Mouse (Mus musculus): ENCODE data around the gene Haus3. TPM values are rescaled to one million over a fixed set of nuclear protein-coding genes. Genes with fewer than 3 reads are reported as not detected.

The Haus3 gene
- polyA plus RNA-seq, 1 experiment = 4.2 TPM

DNA sequence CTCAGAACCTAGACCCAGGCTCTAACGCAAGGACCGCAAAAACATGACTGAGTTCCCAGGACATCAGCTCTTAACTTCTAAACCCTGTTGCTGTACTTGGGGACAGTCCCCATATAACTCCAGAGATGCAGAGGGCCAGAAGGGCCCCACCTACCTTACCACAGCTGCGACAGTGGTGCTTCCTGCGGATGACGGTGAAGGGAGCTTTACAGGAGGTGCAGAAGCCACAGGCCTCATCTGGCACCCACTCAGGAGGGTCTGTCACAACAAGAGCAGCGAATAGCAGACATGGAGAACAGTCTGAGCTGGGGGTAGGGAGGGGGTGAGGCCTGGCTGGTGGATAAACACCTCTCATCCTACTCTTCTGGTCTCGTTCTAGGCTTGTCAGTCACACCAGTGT, 27.1 kb upstream of the Haus3 start:
- TF ChIP-seq CTCF (IDR thresholded peaks at IDR 0.05; ENCODE audit: borderline replicate concordance, control insufficient read depth, extremely low read depth, insufficient read depth, low read length, poor library complexity) (peak; percentile 52; the same call in 1 of the 2 replicates), POLR2A (IDR thresholded peaks at IDR 0.05; ENCODE audit: control insufficient read depth, extremely low read depth, insufficient read depth, low read length, poor library complexity) (peak; percentile 62)
- H3K36me3 ChIP-seq (ENCODE audit: control insufficient read depth, insufficient read depth, low read length) = no peaks in the 10 kb centered on the region
- peak overlapping the region; percentile 13 for H3K4me3 ChIP-seq (ENCODE audit: control insufficient read depth, insufficient read depth, low read length)
- DNase-seq = peak; percentile 87
- H3K27me3 ChIP-seq (ENCODE audit: control insufficient read depth, insufficient read depth, low read length) = no peaks in the 10 kb centered on the region
- WGBS = 5% methylated on average over 7 of the region's 7 CpGs
- peak overlapping the region; percentile 94 for H3K27ac ChIP-seq (ENCODE audit: control insufficient read depth, insufficient read depth, low read length)
- H3K4me1 ChIP-seq (replicated peaks; ENCODE audit: control insufficient read depth, insufficient read depth, low read length) = peaks cover 65% of the 10 kb centered on the region

- peak; percentile 32 for DNase-seq
- peak overlapping the region; percentile 91 for H3K27ac ChIP-seq (ENCODE audit: control insufficient read depth, insufficient read depth, low read length)
- TF ChIP-seq CTCF (IDR thresholded peaks at IDR 0.05; ENCODE audit: borderline replicate concordance, control insufficient read depth, extremely low read depth, insufficient read depth, low read length, poor library complexity) = no peak
- no peak for TF ChIP-seq POLR2A (IDR thresholded peaks at IDR 0.05; ENCODE audit: control insufficient read depth, extremely low read depth, insufficient read depth, low read length, poor library complexity)
- WGBS = 92% methylated on average over 12 of the region's 12 CpGs
- H3K4me1 ChIP-seq (replicated peaks; ENCODE audit: control insufficient read depth, insufficient read depth, low read length) = peaks cover 59% of the 10 kb centered on the region
- H3K36me3 ChIP-seq (ENCODE audit: control insufficient read depth, insufficient read depth, low read length) = no peaks in the 10 kb centered on the region
- H3K4me3 ChIP-seq (ENCODE audit: control insufficient read depth, insufficient read depth, low read length) = peak overlapping the region; percentile 13
- H3K27me3 ChIP-seq (ENCODE audit: control insufficient read depth, insufficient read depth, low read length) = no peaks in the 10 kb centered on the region
Measured at GRCm38 (mm10) chr5:34195786-34196185, 26.5 kb upstream of the Haus3 start.

DNA sequence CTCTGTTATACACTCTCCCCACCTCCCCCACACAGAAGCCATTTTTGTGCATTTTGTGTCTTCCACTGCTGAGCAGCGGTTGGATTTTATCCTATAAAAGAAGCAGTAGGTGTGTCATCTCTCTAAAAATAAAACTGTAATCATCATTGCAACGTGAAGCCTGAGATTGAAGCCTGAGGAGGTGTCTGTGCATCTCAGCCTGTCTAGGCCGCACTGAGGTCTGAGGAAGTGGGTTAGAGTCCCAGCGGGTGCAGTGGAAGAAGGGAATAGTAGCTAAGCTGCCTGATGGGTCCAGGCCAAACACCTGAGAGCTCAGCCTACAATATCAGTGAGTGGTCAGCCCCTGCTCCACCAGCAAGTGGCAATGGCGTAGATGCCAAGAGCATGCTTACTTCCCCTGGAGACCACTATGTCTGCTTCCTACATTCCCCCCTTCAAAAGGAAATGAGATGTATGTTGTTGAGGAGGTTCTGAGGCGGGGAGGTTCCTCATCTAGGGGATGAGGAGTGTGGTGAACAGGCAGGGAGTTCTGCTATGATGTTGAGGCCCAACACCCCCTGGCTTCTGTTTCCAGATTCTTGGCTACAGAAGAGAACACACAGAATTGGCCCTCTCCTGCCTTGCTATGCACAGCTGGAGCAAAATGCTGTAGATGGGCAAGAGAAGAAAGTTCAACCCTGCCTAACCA, 25.8 kb upstream of the Haus3 start:
- no peaks in the 10 kb centered on the region for H3K27me3 ChIP-seq (ENCODE audit: control insufficient read depth, insufficient read depth, low read length)
- H3K4me3 ChIP-seq (ENCODE audit: control insufficient read depth, insufficient read depth, low read length) = peak overlapping the region; percentile 13; the same call in 1 of the 2 replicates
- WGBS = 36% methylated on average over 6 of the region's 6 CpGs
- TF ChIP-seq CTCF (IDR thresholded peaks at IDR 0.05; ENCODE audit: borderline replicate concordance, control insufficient read depth, extremely low read depth, insufficient read depth, low read length, poor library complexity) (no peak), POLR2A (IDR thresholded peaks at IDR 0.05; ENCODE audit: control insufficient read depth, extremely low read depth, insufficient read depth, low read length, poor library complexity) (no peak)
- peak overlapping the region; percentile 91 for H3K27ac ChIP-seq (ENCODE audit: control insufficient read depth, insufficient read depth, low read length)
- no peaks in the 10 kb centered on the region for H3K36me3 ChIP-seq (ENCODE audit: control insufficient read depth, insufficient read depth, low read length)
- DNase-seq = peak; percentile 45
- peaks cover 61% of the 10 kb centered on the region for H3K4me1 ChIP-seq (replicated peaks; ENCODE audit: control insufficient read depth, insufficient read depth, low read length)

DNA sequence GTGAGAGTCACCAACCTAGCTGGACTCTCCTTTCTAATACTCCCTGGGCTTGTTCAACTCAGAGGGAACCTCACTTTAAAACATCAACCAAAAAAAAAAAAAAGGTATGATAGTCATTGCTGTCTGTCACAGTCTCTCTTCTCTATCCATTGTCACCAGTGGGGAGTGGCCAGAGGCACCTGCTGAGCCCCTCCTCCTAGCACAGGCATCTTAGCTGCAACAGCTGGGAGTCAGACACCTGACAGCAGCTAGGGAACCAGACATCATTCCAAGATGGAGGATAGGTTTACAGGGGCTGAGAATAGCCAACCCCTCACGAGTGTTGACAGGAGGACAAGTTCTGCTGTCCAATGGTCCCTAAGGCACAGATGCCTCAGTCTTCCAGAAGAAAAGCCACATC, 25.1 kb upstream of the Haus3 start:
- no peak for TF ChIP-seq CTCF (IDR thresholded peaks at IDR 0.05; ENCODE audit: borderline replicate concordance, control insufficient read depth, extremely low read depth, insufficient read depth, low read length, poor library complexity)
- no peak for TF ChIP-seq POLR2A (IDR thresholded peaks at IDR 0.05; ENCODE audit: control insufficient read depth, extremely low read depth, insufficient read depth, low read length, poor library complexity)
- Histone ChIP-seq H3K27me3 (ENCODE audit: control insufficient read depth, insufficient read depth, low read length) (no peaks in the 10 kb centered on the region), H3K27ac (ENCODE audit: control insufficient read depth, insufficient read depth, low read length) (peak overlapping the region; percentile 91), H3K36me3 (ENCODE audit: control insufficient read depth, insufficient read depth, low read length) (no peaks in the 10 kb centered on the region), H3K4me3 (ENCODE audit: control insufficient read depth, insufficient read depth, low read length) (no peak overlapping the region), H3K4me1 (replicated peaks; ENCODE audit: control insufficient read depth, insufficient read depth, low read length) (peaks cover 63% of the 10 kb centered on the region)
- peak; percentile 38 for DNase-seq
- 91% methylated on average over 1 of the region's 1 CpGs for WGBS

GRCm38 (mm10) chr5:34191843-34192242, 22.5 kb upstream of the Haus3 start:
- peak; percentile 45 for DNase-seq
- WGBS = 70% methylated on average over 4 of the region's 4 CpGs

GRCm38 (mm10) chr5:34191021-34191420, 21.7 kb upstream of the Haus3 start:
- peaks cover 48% of the 10 kb centered on the region for H3K4me1 ChIP-seq (replicated peaks; ENCODE audit: control insufficient read depth, insufficient read depth, low read length)
- 88% methylated on average over 4 of the region's 4 CpGs for WGBS

More at GRCm38 (mm10) chr5:34191843-34192242, 22.5 kb upstream of the Haus3 start:
- no peaks in the 10 kb centered on the region for H3K36me3 ChIP-seq (ENCODE audit: control insufficient read depth, insufficient read depth, low read length)
- H3K27me3 ChIP-seq (ENCODE audit: control insufficient read depth, insufficient read depth, low read length) = no peaks in the 10 kb centered on the region
- H3K27ac ChIP-seq (ENCODE audit: control insufficient read depth, insufficient read depth, low read length) = no peak overlapping the region
- H3K4me3 ChIP-seq (ENCODE audit: control insufficient read depth, insufficient read depth, low read length) = no peak overlapping the region
- no peak for TF ChIP-seq POLR2A (IDR thresholded peaks at IDR 0.05; ENCODE audit: control insufficient read depth, extremely low read depth, insufficient read depth, low read length, poor library complexity)
- TF ChIP-seq CTCF (IDR thresholded peaks at IDR 0.05; ENCODE audit: borderline replicate concordance, control insufficient read depth, extremely low read depth, insufficient read depth, low read length, poor library complexity) = peak; percentile 57; the same call in 1 of the 2 replicates
- peaks cover 50% of the 10 kb centered on the region for H3K4me1 ChIP-seq (replicated peaks; ENCODE audit: control insufficient read depth, insufficient read depth, low read length)

More at GRCm38 (mm10) chr5:34191021-34191420, 21.7 kb upstream of the Haus3 start:
- H3K4me3 ChIP-seq (ENCODE audit: control insufficient read depth, insufficient read depth, low read length) = no peak overlapping the region
- no peaks in the 10 kb centered on the region for H3K27me3 ChIP-seq (ENCODE audit: control insufficient read depth, insufficient read depth, low read length)
- DNase-seq = no peak
- no peak for TF ChIP-seq CTCF (IDR thresholded peaks at IDR 0.05; ENCODE audit: borderline replicate concordance, control insufficient read depth, extremely low read depth, insufficient read depth, low read length, poor library complexity)
- no peak for TF ChIP-seq POLR2A (IDR thresholded peaks at IDR 0.05; ENCODE audit: control insufficient read depth, extremely low read depth, insufficient read depth, low read length, poor library complexity)
- no peaks in the 10 kb centered on the region for H3K36me3 ChIP-seq (ENCODE audit: control insufficient read depth, insufficient read depth, low read length)
- no peak overlapping the region for H3K27ac ChIP-seq (ENCODE audit: control insufficient read depth, insufficient read depth, low read length)
